Mouse (Mus musculus): Measurements from ENCODE around the gene Rngtt.
"Not testable (repeated sequence)": the region's sequence is repeated elsewhere in the genome, so short reads cannot be mapped to it uniquely, and the experiment has no call there.

DNA sequence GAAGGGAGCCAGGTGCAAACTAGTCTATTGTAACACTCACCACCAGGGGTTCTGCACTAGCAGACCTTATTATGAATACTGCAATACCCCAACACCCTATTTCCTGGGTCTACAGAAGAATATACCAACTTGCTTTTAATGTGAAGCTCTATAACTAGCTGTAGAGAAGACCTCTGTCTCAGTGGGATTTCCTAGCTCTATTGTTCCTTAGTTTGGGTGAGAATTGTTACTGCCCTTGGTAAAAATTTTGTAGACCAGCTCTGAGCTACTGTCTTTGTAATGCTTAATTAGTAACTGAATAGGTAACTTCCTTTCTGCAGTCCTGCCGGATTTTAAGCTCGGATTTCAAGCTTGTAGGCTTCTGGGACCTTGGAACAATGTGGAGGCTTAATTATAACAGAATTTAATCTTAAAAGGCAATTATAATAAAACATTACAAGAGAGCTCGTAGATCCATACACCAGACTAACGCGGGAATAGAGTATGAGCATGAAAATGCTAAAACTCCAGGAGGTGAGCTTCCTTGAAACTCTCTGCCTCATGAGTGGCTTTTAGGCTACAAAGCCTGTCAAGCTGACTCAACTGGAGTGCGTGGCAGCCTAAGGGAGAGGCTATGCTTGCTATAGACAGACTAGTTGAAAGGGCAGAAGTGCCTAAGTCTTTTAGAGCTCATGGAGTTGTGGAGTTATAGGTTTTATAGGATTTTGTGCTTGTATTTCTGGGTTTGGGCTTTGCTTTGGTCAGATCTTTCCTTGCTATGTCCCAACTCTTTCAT, 9.0 kb upstream of the Rngtt start:
- not testable (repeated sequence) for TF ChIP-seq CTCF (conservative IDR thresholded peaks at IDR 0.05; ENCODE audit: low read length); POU5F1 (IDR thresholded peaks at IDR 0.05; ENCODE audit: borderline replicate concordance, low read length); NANOG (IDR thresholded peaks at IDR 0.05; ENCODE audit: borderline replicate concordance, low read length)
